Mouse (Mus musculus) heart, postnatal 25 days (tissue): Measurements from ENCODE around the gene H2al1j. TPM values are rescaled to one million over a fixed set of nuclear protein-coding genes. Genes with fewer than 3 reads are reported as not detected.

Experiments used
- total RNA-seq, 2 experiments: library from RNA; stranded (reverse); gene quantifications; 2 replicates each; pipeline ENCODE4 v1.2.3; 2021

Gene H2al1j
- total RNA-seq, 2 experiments from 2014 or later = not detected

Other genes with a start within 250 kb of the H2al1j start
- not detected for gene H2al1a, start 28.6 kb upstream of the H2al1j start, total RNA-seq
- gene H2al1b, start 25.4 kb upstream of the H2al1j start, total RNA-seq = not detected
- not detected for gene H2al1c, start 22.2 kb upstream of the H2al1j start, total RNA-seq
- gene H2al1d, start 19.0 kb upstream of the H2al1j start, total RNA-seq = not detected
- not detected for gene H2al1e, start 15.9 kb upstream of the H2al1j start, total RNA-seq
- not detected for gene H2al1f, start 12.7 kb upstream of the H2al1j start, total RNA-seq
- gene H2al1g, start 9.6 kb upstream of the H2al1j start, total RNA-seq = not detected
- gene H2al1h, start 6.3 kb upstream of the H2al1j start, total RNA-seq = not detected
- not detected for gene H2al1i, start 3.2 kb upstream of the H2al1j start, total RNA-seq